Mouse (Mus musculus) retina, postnatal 7 days (tissue): ENCODE results near the gene Camkmt.

Experiments
- DNase-seq: peaks from one replicate; pipeline ENCODE4 v3.0.0-alpha.2; 2012; ENCODE audit warnings: low read depth, low spot score

Gene Camkmt

GRCm38 (mm10) chr17:85291601-85292000 lies 201.2 kb downstream of the Camkmt start:
- no peak for DNase-seq

GRCm38 (mm10) chr17:85292276-85292675 lies 201.9 kb downstream of the Camkmt start:
- DNase-seq: no peak

- no peak for DNase-seq
Measured at GRCm38 (mm10) chr17:85303686-85304085, 213.3 kb downstream of the Camkmt start.

- DNase-seq: peak; percentile 46
Measured at GRCm38 (mm10) chr17:85308566-85308965, 218.2 kb downstream of the Camkmt start.

GRCm38 (mm10) chr17:85309046-85309445 lies 218.7 kb downstream of the Camkmt start:
- DNase-seq: no peak

GRCm38 (mm10) chr17:85311348-85311747 lies 221.0 kb downstream of the Camkmt start:
- no peak for DNase-seq

GRCm38 (mm10) chr17:85318401-85318800 lies 228.0 kb downstream of the Camkmt start:
- DNase-seq: no peak

GRCm38 (mm10) chr17:85319779-85320300 lies 229.5 kb downstream of the Camkmt start:
- no peak for DNase-seq

GRCm38 (mm10) chr17:85328901-85329300 lies 238.5 kb downstream of the Camkmt start:
- no peak for DNase-seq

GRCm38 (mm10) chr17:85335464-85335863 lies 245.1 kb downstream of the Camkmt start:
- no peak for DNase-seq

- no peak for DNase-seq
Measured at GRCm38 (mm10) chr17:85337666-85338065, 247.3 kb downstream of the Camkmt start.

GRCm38 (mm10) chr17:85341134-85341700 lies 250.9 kb downstream of the Camkmt start:
- no peak for DNase-seq

- no peak for DNase-seq
Measured at GRCm38 (mm10) chr17:85342471-85342870, 252.1 kb downstream of the Camkmt start.

GRCm38 (mm10) chr17:85343435-85343834 lies 253.1 kb downstream of the Camkmt start:
- DNase-seq: no peak

GRCm38 (mm10) chr17:85346701-85347100 lies 256.3 kb downstream of the Camkmt start:
- no peak for DNase-seq

- DNase-seq: no peak
Measured at GRCm38 (mm10) chr17:85349331-85349935, 259.1 kb downstream of the Camkmt start.

GRCm38 (mm10) chr17:85351301-85351700 lies 260.9 kb downstream of the Camkmt start:
- DNase-seq: no peak

- no peak for DNase-seq
Measured at GRCm38 (mm10) chr17:85352731-85353130, 262.4 kb downstream of the Camkmt start.

- no peak for DNase-seq
Measured at GRCm38 (mm10) chr17:85353191-85353590, 262.8 kb downstream of the Camkmt start.

GRCm38 (mm10) chr17:85353636-85354035 lies 263.3 kb downstream of the Camkmt start:
- DNase-seq: no peak

- no peak for DNase-seq
Measured at GRCm38 (mm10) chr17:85355356-85355755, 265.0 kb downstream of the Camkmt start.

GRCm38 (mm10) chr17:85361006-85361405 lies 270.7 kb downstream of the Camkmt start:
- DNase-seq: no peak

GRCm38 (mm10) chr17:85367319-85367718 lies 277.0 kb downstream of the Camkmt start:
- no peak for DNase-seq
